Mouse (Mus musculus) kidney, postnatal 0 days (tissue): Measurements from ENCODE around the gene Mical3. TPM values are rescaled to one million over a fixed set of nuclear protein-coding genes. Genes with fewer than 3 reads are reported as not detected.

Source experiments
- ATAC-seq: fragments of 200-750 bp; cut with Nextera tagmentation; replicated peaks from 2 replicates; pipeline ENCODE4 v1.8.0; 2017; ENCODE audit warnings: low read depth, moderate number of reproducible peaks, moderate TSS enrichment, moderate library complexity; ENCODE audit not compliant: low FRiP score
- DNase-seq: peaks from one replicate; pipeline ENCODE4 v3.0.0-alpha.2; 2016; ENCODE audit warnings: low spot score
- H3K27ac ChIP-seq: fragments of 300-500 bp; sonication (generic); 2 replicates; pipeline ENCODE4 v1.5.1; 2014; ENCODE audit warnings: mild to moderate bottlenecking
- H3K27me3 ChIP-seq: fragments of 300-500 bp; sonication (generic); 2 replicates; pipeline ENCODE4 v1.6.1; 2014; ENCODE audit warnings: low read length, mixed read lengths; ENCODE audit not compliant: insufficient read depth
- H3K36me3 ChIP-seq: fragments of 300-500 bp; sonication (generic); 2 replicates; pipeline ENCODE4 v1.6.1; 2014; ENCODE audit warnings: low read length, mixed read lengths; ENCODE audit not compliant: insufficient read depth
- H3K4me1 ChIP-seq: fragments of 300-500 bp; sonication (generic); replicated peaks from 2 replicates; pipeline ENCODE4 v1.6.1; 2014; ENCODE audit warnings: antibody characterized with exemption, low read length, mixed read lengths; ENCODE audit not compliant: insufficient read depth
- H3K4me2 ChIP-seq: fragments of 300-500 bp; sonication (generic); 2 replicates; pipeline ENCODE4 v1.6.1; 2014; ENCODE audit warnings: mild to moderate bottlenecking, low read length, moderate library complexity, mixed read lengths
- H3K4me3 ChIP-seq: fragments of 300-500 bp; sonication (generic); replicated peaks from 2 replicates; pipeline ENCODE4 v1.5.1; 2014; ENCODE audit warnings: low read depth, low read length
- H3K9ac ChIP-seq: fragments of 300-500 bp; sonication (generic); 2 replicates; pipeline ENCODE4 v1.6.1; 2014; ENCODE audit warnings: low read depth, low read length
- H3K9me3 ChIP-seq: fragments of 300-500 bp; sonication (generic); replicated peaks from 2 replicates; pipeline ENCODE4 v1.6.1; 2016; ENCODE audit warnings: low read length, inconsistent platforms, mixed read lengths
- CTCF ChIP-seq: IDR thresholded peaks from 2 replicates; pipeline ENCODE4 v1.5.1; 2016; ENCODE audit warnings: antibody characterized with exemption, low read depth, mild to moderate bottlenecking, moderate library complexity
- WGBS: fragments of 180-500 bp; shearing (Covaris S2); extraction: QIAGEN DNeasy Blood & Tissue Kit; methylation state at CpG from one replicate; pipeline ENCODE4 v1.1.7; 2014; 5-methylcytosine and 5-hydroxymethylcytosine counted together
- polyA plus RNA-seq: library from polyadenylated mRNA; unstranded; fragments of >200 nt; fragmentation: Nextera tagmentation; extraction: Ambion mirVana; gene quantifications from 2 replicates; pipeline ENCODE4 v1.2.1, GENCODE M21; 2015

Gene Mical3
- polyA plus RNA-seq, 1 experiment from 2014 or later = 6.0 TPM

- ATAC-seq = peak; percentile 76
- Histone ChIP-seq H3K4me2 (no peak overlapping the region), H3K36me3 (peaks cover 39% of the 10 kb centered on the region), H3K4me3 (no peak overlapping the region), H3K27me3 (no peaks in the 10 kb centered on the region), H3K9me3 (no peaks in the 10 kb centered on the region), H3K9ac (no peak overlapping the region), H3K27ac (no peak overlapping the region), H3K4me1 (no peaks in the 10 kb centered on the region)
- no peak for DNase-seq
- no peak for TF ChIP-seq CTCF
- WGBS = 79% methylated on average over 19 of the region's 19 CpGs
These were observed 100.8 kb downstream of the Mical3 start for GRCm38 (mm10) chr6:121029897-121030589.

- H3K36me3 ChIP-seq = peaks cover 41% of the 10 kb centered on the region
- no peak for DNase-seq
- 95% methylated on average over 8 of the region's 8 CpGs for WGBS
- no peaks in the 10 kb centered on the region for H3K27me3 ChIP-seq
- no peak for TF ChIP-seq CTCF
- no peak overlapping the region for H3K9ac ChIP-seq
- no peak overlapping the region for H3K27ac ChIP-seq
- no peaks in the 10 kb centered on the region for H3K9me3 ChIP-seq
- no peaks in the 10 kb centered on the region for H3K4me1 ChIP-seq
- H3K4me3 ChIP-seq = no peak overlapping the region
- ATAC-seq = no peak
- H3K4me2 ChIP-seq = no peak overlapping the region
These were observed 102.3 kb downstream of the Mical3 start for GRCm38 (mm10) chr6:121028514-121028913.

GRCm38 (mm10) chr6:121027314-121027713 is 103.5 kb downstream of the Mical3 start:
- 90% methylated on average over 5 of the region's 5 CpGs for WGBS
- H3K9me3 ChIP-seq = no peaks in the 10 kb centered on the region
- no peaks in the 10 kb centered on the region for H3K27me3 ChIP-seq
- no peak overlapping the region for H3K9ac ChIP-seq
- DNase-seq (no peak), ATAC-seq (no peak)
- H3K4me2 ChIP-seq = no peak overlapping the region
- peaks cover 38% of the 10 kb centered on the region for H3K36me3 ChIP-seq
- no peak overlapping the region for H3K27ac ChIP-seq
- H3K4me1 ChIP-seq = no peaks in the 10 kb centered on the region
- no peak overlapping the region for H3K4me3 ChIP-seq
- no peak for TF ChIP-seq CTCF

- H3K4me2 ChIP-seq = no peak overlapping the region
- WGBS = 56% methylated on average over 7 of the region's 7 CpGs
- no peak for ATAC-seq
- H3K27ac ChIP-seq = no peak overlapping the region
- H3K4me1 ChIP-seq = no peaks in the 10 kb centered on the region
- no peaks in the 10 kb centered on the region for H3K27me3 ChIP-seq
- no peak for DNase-seq
- peaks cover 37% of the 10 kb centered on the region for H3K36me3 ChIP-seq
- no peaks in the 10 kb centered on the region for H3K9me3 ChIP-seq
- H3K4me3 ChIP-seq = no peak overlapping the region
- no peak for TF ChIP-seq CTCF
- H3K9ac ChIP-seq = no peak overlapping the region
These were observed 103.9 kb downstream of the Mical3 start for GRCm38 (mm10) chr6:121026866-121027265.

GRCm38 (mm10) chr6:121026019-121026584 is 104.7 kb downstream of the Mical3 start:
- no peak overlapping the region for H3K4me3 ChIP-seq
- H3K27ac ChIP-seq = no peak overlapping the region
- H3K27me3 ChIP-seq = no peaks in the 10 kb centered on the region
- H3K36me3 ChIP-seq = peaks cover 45% of the 10 kb centered on the region
- DNase-seq (no peak), ATAC-seq (no peak)
- WGBS = 38% methylated on average over 10 of the region's 10 CpGs
- no peak overlapping the region for H3K9ac ChIP-seq
- no peak overlapping the region for H3K4me2 ChIP-seq
- no peak for TF ChIP-seq CTCF
- H3K4me1 ChIP-seq = no peaks in the 10 kb centered on the region
- H3K9me3 ChIP-seq = no peaks in the 10 kb centered on the region

GRCm38 (mm10) chr6:121018147-121018546 is 112.7 kb downstream of the Mical3 start:
- Histone ChIP-seq H3K4me3 (no peak overlapping the region), H3K9ac (no peak overlapping the region), H3K36me3 (peaks cover 37% of the 10 kb centered on the region), H3K4me2 (no peak overlapping the region), H3K9me3 (no peaks in the 10 kb centered on the region), H3K4me1 (no peaks in the 10 kb centered on the region), H3K27ac (no peak overlapping the region), H3K27me3 (no peaks in the 10 kb centered on the region)
- TF ChIP-seq CTCF = no peak
- 95% methylated on average over 4 of the region's 4 CpGs for WGBS
- ATAC-seq = no peak
- no peak for DNase-seq
